In genomic region chr9:54112726-54113125, GRCm38 (mm10) we compare ENCODE assay signal across 14 mouse cellular contexts. TPM values are rescaled to one million over a fixed set of nuclear protein-coding genes. Genes with fewer than 3 reads are reported as not detected.
A peak's percentile ranks its signal among the peaks of the same experiment; 100 is the strongest.
DNase-seq lines count a peak whose midpoint lies in the region; ATAC-seq and TF ChIP-seq lines count a peak whose summit lies in the region.
"Had no signal": no experiment of that assay in that cellular context is flagged by ENCODE, and none has a peak within 500 bp of the region (broad histone marks: within the 10 kb centered on the region; RNA-seq: fewer than 3 reads in every experiment).

No protein-coding gene starts in this region.

- peak; percentile 1 to 7 for DNase-seq in adrenal gland, postnatal 36 days
- no peak for DNase-seq in adrenal gland, postnatal 14 days
- peak; percentile 6 for DNase-seq in kidney, postnatal 14 days
- DNase-seq in right cerebral cortex, postnatal 4 days = peak; percentile 12
- no peak for DNase-seq in right cerebral cortex, postnatal 36 days (ENCODE audit: low spot score in 2 of 2)
- no peak for DNase-seq in stomach, postnatal 0 days (ENCODE audit: low spot score)
- DNase-seq in spleen, adult 12 weeks (ENCODE audit: low spot score) = no peak
- DNase-seq: B cell, adult 2 months; gastrocnemius, postnatal 25 days had no signal

- no peaks in the 10 kb centered on the region for H3K36me3 ChIP-seq in kidney, embryonic 16.5 days (ENCODE audit: insufficient read depth, low read length)
- no peaks in the 10 kb centered on the region for H3K36me3 ChIP-seq in stomach, postnatal 0 days (ENCODE audit: control insufficient read depth, insufficient read depth, low read length)
- H3K36me3 ChIP-seq: hindbrain, embryonic 15.5 days; liver, embryonic 15.5 days; neural tube, embryonic 12.5 days; stomach, embryonic 15.5 days had no signal

- no peaks in the 10 kb centered on the region for H3K4me1 ChIP-seq in kidney, embryonic 16.5 days (ENCODE audit: insufficient read depth, low read length)
- H3K4me1 ChIP-seq in stomach, postnatal 0 days (replicated peaks; ENCODE audit: control insufficient read depth, insufficient read depth) = no peaks in the 10 kb centered on the region
- H3K4me1 ChIP-seq: hindbrain, embryonic 15.5 days; liver, embryonic 15.5 days; neural tube, embryonic 12.5 days; stomach, embryonic 15.5 days had no signal

- no peak overlapping the region for H3K4me3 ChIP-seq in kidney, embryonic 16.5 days (ENCODE audit: low read length)
- H3K4me3 ChIP-seq in stomach, postnatal 0 days (ENCODE audit: low read depth, low read length) = no peak overlapping the region
- H3K4me3 ChIP-seq: hindbrain, embryonic 15.5 days; liver, embryonic 15.5 days; neural tube, embryonic 12.5 days; stomach, embryonic 15.5 days had no signal

- H3K4me2 ChIP-seq in kidney, embryonic 16.5 days (replicated peaks; ENCODE audit: low read depth, low read length) = no peak overlapping the region
- H3K4me2 ChIP-seq in stomach, postnatal 0 days (replicated peaks; ENCODE audit: low read depth) = no peak overlapping the region
- H3K4me2 ChIP-seq: hindbrain, embryonic 15.5 days; liver, embryonic 15.5 days; neural tube, embryonic 12.5 days; stomach, embryonic 15.5 days had no signal

- H3K27ac ChIP-seq in kidney, embryonic 16.5 days (ENCODE audit: low read length) = no peak overlapping the region
- no peak overlapping the region for H3K27ac ChIP-seq in stomach, postnatal 0 days (replicated peaks)
- H3K27ac ChIP-seq: hindbrain, embryonic 15.5 days; liver, embryonic 15.5 days; neural tube, embryonic 12.5 days; stomach, embryonic 15.5 days had no signal

- TF ChIP-seq CTCF in stomach, postnatal 0 days (IDR thresholded peaks at IDR 0.05; ENCODE audit: low read depth) = peak; percentile 78

- ATAC-seq in kidney, embryonic 16.5 days (ENCODE audit: low FRiP score, low TSS enrichment) = no peak
- ATAC-seq in stomach, postnatal 0 days (ENCODE audit: low FRiP score, low TSS enrichment) = no peak

- peaks cover 7% of the 10 kb centered on the region for H3K9me3 ChIP-seq in kidney, embryonic 16.5 days (ENCODE audit: low read length)
- H3K9me3 ChIP-seq in stomach, postnatal 0 days (ENCODE audit: control insufficient read depth, low read length) = no peaks in the 10 kb centered on the region
- H3K9me3 ChIP-seq: hindbrain, embryonic 15.5 days; liver, embryonic 15.5 days; stomach, embryonic 15.5 days had no signal

- H3K9ac ChIP-seq in kidney, embryonic 16.5 days (replicated peaks; ENCODE audit: low read length) = no peak overlapping the region
- no peak overlapping the region for H3K9ac ChIP-seq in stomach, postnatal 0 days (ENCODE audit: low read length)
- H3K9ac ChIP-seq: hindbrain, embryonic 15.5 days; liver, embryonic 15.5 days; neural tube, embryonic 12.5 days; stomach, embryonic 15.5 days had no signal

- no peak for TF ChIP-seq EP300 in stomach, postnatal 0 days (optimal IDR thresholded peaks at IDR 0.05)

- no peaks in the 10 kb centered on the region for H3K27me3 ChIP-seq in kidney, embryonic 16.5 days (ENCODE audit: insufficient read depth, low read length)
- H3K27me3 ChIP-seq in stomach, postnatal 0 days (ENCODE audit: control insufficient read depth, insufficient read depth, low read length) = no peaks in the 10 kb centered on the region
- H3K27me3 ChIP-seq: hindbrain, embryonic 15.5 days; liver, embryonic 15.5 days; neural tube, embryonic 12.5 days; stomach, embryonic 15.5 days had no signal

RNA-seq across cellular contexts. Expression of gene Tnfaip8l3, which starts 44.5 kb away (rescaled TPM):
- under 1 TPM; 0.10 TPM for total RNA-seq in adrenal gland, postnatal 36 days (2021)
- 0.56 TPM in 1 of 2 replicates, not detected in the other for total RNA-seq in adrenal gland, postnatal 14 days (2021)
- polyA plus RNA-seq in kidney, embryonic 16.5 days (2015; fragmentation: Nextera tagmentation; extraction: Ambion mirVana) = 0.41 and 0.54 TPM in 2 replicates
- polyA plus RNA-seq in stomach, postnatal 0 days (2015; fragmentation: Nextera tagmentation; extraction: Ambion mirVana) = 0.19 and 0.32 TPM in 2 replicates

Comparison
In these comparisons a context has a peak if more than half of its experiments do, and no peak if none do; other contexts are left out.
1. DNase-seq: peak in adrenal gland, postnatal 36 days (2 of 2), kidney, postnatal 14 days (single experiment) and right cerebral cortex, postnatal 4 days (single experiment); none in adrenal gland, postnatal 14 days (single experiment), right cerebral cortex, postnatal 36 days (0 of 2), stomach, postnatal 0 days (single experiment) and spleen, adult 12 weeks (single experiment).